Mouse (Mus musculus) kidney, embryonic 14.5 days (tissue): ENCODE data around the gene Masp2. TPM values are rescaled to one million over a fixed set of nuclear protein-coding genes. Genes with fewer than 3 reads are reported as not detected.

ENCODE experiments used
- ATAC-seq: fragments of 200-750 bp; cut with Nextera tagmentation; 2 replicates; pipeline ENCODE4 v1.8.0; 2017; ENCODE audit warnings: moderate number of reproducible peaks, mild to moderate bottlenecking, moderate TSS enrichment, moderate library complexity; ENCODE audit not compliant: low FRiP score, low TSS enrichment
- H3K27ac ChIP-seq: fragments of 300-500 bp; sonication (generic); 2 replicates; pipeline ENCODE4 v1.5.1; 2014; ENCODE audit warnings: low read depth, mild to moderate bottlenecking, low read length, moderate library complexity, mixed read lengths
- H3K27me3 ChIP-seq: fragments of 300-500 bp; sonication (generic); 2 replicates; pipeline ENCODE4 v1.6.1; 2014; ENCODE audit warnings: mild to moderate bottlenecking, low read length; ENCODE audit not compliant: control insufficient read depth, insufficient read depth
- H3K36me3 ChIP-seq: fragments of 300-500 bp; sonication (generic); 2 replicates; pipeline ENCODE4 v1.6.1; 2014; ENCODE audit warnings: low read length, mixed read lengths; ENCODE audit not compliant: control insufficient read depth, insufficient read depth
- H3K4me1 ChIP-seq: fragments of 300-500 bp; sonication (generic); 2 replicates; pipeline ENCODE4 v1.6.1; 2014; ENCODE audit warnings: low read length, mixed read lengths; ENCODE audit not compliant: control insufficient read depth, insufficient read depth
- H3K4me2 ChIP-seq: fragments of 300-500 bp; sonication (generic); replicated peaks from 2 replicates; pipeline ENCODE4 v1.6.1; 2014; ENCODE audit warnings: low read depth, mild to moderate bottlenecking, low read length
- H3K4me3 ChIP-seq: fragments of 300-500 bp; sonication (generic); 2 replicates; pipeline ENCODE4 v1.5.1; 2014; ENCODE audit warnings: mild to moderate bottlenecking, low read length
- H3K9ac ChIP-seq: fragments of 300-500 bp; sonication (generic); 2 replicates; pipeline ENCODE4 v1.6.1; 2014; ENCODE audit warnings: low read depth, mild to moderate bottlenecking, low read length, moderate library complexity
- H3K9me3 ChIP-seq: fragments of 300-500 bp; sonication (generic); 2 replicates; pipeline ENCODE4 v1.6.1; 2016; ENCODE audit warnings: low read length; ENCODE audit not compliant: control insufficient read depth
- WGBS: fragments of 180-500 bp; shearing (Covaris S2); extraction: QIAGEN DNeasy Blood & Tissue Kit; methylation state at CpG from one replicate; pipeline ENCODE4 v1.1.7; 2014; 5-methylcytosine and 5-hydroxymethylcytosine counted together
- polyA plus RNA-seq: library from polyadenylated mRNA; unstranded; fragments of >200 nt; fragmentation: Nextera tagmentation; extraction: Ambion mirVana; gene quantifications from 2 replicates; pipeline ENCODE4 v1.2.1, GENCODE M21; 2014

Gene Masp2
- polyA plus RNA-seq, 1 experiment from 2014 or later, result not detected

GRCm38 (mm10) chr4:148604541-148605165 is 2.3 kb downstream of the Masp2 start:
- Histone ChIP-seq H3K4me3 (no peak overlapping the region), H3K27ac (no peak overlapping the region), H3K4me2 (no peak overlapping the region), H3K4me1 (0 out of 2 replicates have a peak, but pooled peaks cover 4% of the 10 kb centered on the region), H3K9ac (no peak overlapping the region), H3K36me3 (no peaks in the 10 kb centered on the region), H3K27me3 (no peaks in the 10 kb centered on the region), H3K9me3 (no peaks in the 10 kb centered on the region)
- 94% methylated on average over 3 of the region's 3 CpGs for WGBS
- no peak for ATAC-seq

GRCm38 (mm10) chr4:148607758-148608157 is 5.4 kb downstream of the Masp2 start:
- no peak for ATAC-seq
- no peak overlapping the region for H3K4me2 ChIP-seq
- H3K36me3 ChIP-seq, result peaks cover 11% of the 10 kb centered on the region; the same call in 1 of the 2 replicates
- H3K9me3 ChIP-seq, result no peaks in the 10 kb centered on the region
- H3K27me3 ChIP-seq, result no peaks in the 10 kb centered on the region
- no peak overlapping the region for H3K4me3 ChIP-seq
- 0 out of 2 replicates have a peak, but pooled peaks cover 4% of the 10 kb centered on the region for H3K4me1 ChIP-seq
- no peak overlapping the region for H3K27ac ChIP-seq
- no peak overlapping the region for H3K9ac ChIP-seq
- 30% methylated on average over 5 of the region's 5 CpGs for WGBS

GRCm38 (mm10) chr4:148609805-148610204 is 7.5 kb downstream of the Masp2 start:
- H3K9ac ChIP-seq, result no peak overlapping the region
- no peak for ATAC-seq
- no peak overlapping the region for H3K4me2 ChIP-seq
- no peak overlapping the region for H3K4me3 ChIP-seq
- 82% methylated on average over 5 of the region's 5 CpGs for WGBS
- no peaks in the 10 kb centered on the region for H3K27me3 ChIP-seq
- 0 out of 2 replicates have a peak, but pooled peaks cover 4% of the 10 kb centered on the region for H3K4me1 ChIP-seq
- H3K27ac ChIP-seq, result no peak overlapping the region
- no peaks in the 10 kb centered on the region for H3K9me3 ChIP-seq
- H3K36me3 ChIP-seq, result peaks cover 30% of the 10 kb centered on the region; the same call in 1 of the 2 replicates

- no peak overlapping the region for H3K4me3 ChIP-seq
- no peak overlapping the region for H3K4me2 ChIP-seq
- peaks cover 40% of the 10 kb centered on the region for H3K36me3 ChIP-seq
- no peak for ATAC-seq
- 76% methylated on average over 5 of the region's 5 CpGs for WGBS
- no peaks in the 10 kb centered on the region for H3K27me3 ChIP-seq
- H3K27ac ChIP-seq, result no peak overlapping the region
- no peak overlapping the region for H3K9ac ChIP-seq
- H3K9me3 ChIP-seq, result no peaks in the 10 kb centered on the region
- 0 out of 2 replicates have a peak, but pooled peaks cover 4% of the 10 kb centered on the region for H3K4me1 ChIP-seq
Observed at GRCm38 (mm10) chr4:148610631-148611364, 8.4 kb downstream of the Masp2 start.

- H3K27me3 ChIP-seq, result no peaks in the 10 kb centered on the region
- no peak overlapping the region for H3K27ac ChIP-seq
- no peak overlapping the region for H3K4me2 ChIP-seq
- H3K36me3 ChIP-seq, result peaks cover 57% of the 10 kb centered on the region
- no peaks in the 10 kb centered on the region for H3K9me3 ChIP-seq
- no peak for ATAC-seq
- no peak overlapping the region for H3K9ac ChIP-seq
- WGBS, result 47% methylated on average over 4 of the region's 4 CpGs
- 0 out of 2 replicates have a peak, but pooled peaks cover 4% of the 10 kb centered on the region for H3K4me1 ChIP-seq
- H3K4me3 ChIP-seq, result no peak overlapping the region
Observed at GRCm38 (mm10) chr4:148612557-148612956, 10.2 kb downstream of the Masp2 start.

GRCm38 (mm10) chr4:148613738-148614137 is 11.4 kb downstream of the Masp2 start:
- Histone ChIP-seq H3K4me1 (0 out of 2 replicates have a peak, but pooled peaks cover 4% of the 10 kb centered on the region), H3K9ac (no peak overlapping the region), H3K4me3 (no peak overlapping the region), H3K27me3 (no peaks in the 10 kb centered on the region), H3K27ac (no peak overlapping the region), H3K4me2 (no peak overlapping the region), H3K36me3 (peaks cover 67% of the 10 kb centered on the region), H3K9me3 (no peaks in the 10 kb centered on the region)
- no peak for ATAC-seq
- 89% methylated on average over 9 of the region's 9 CpGs for WGBS

GRCm38 (mm10) chr4:148619805-148620204 is 17.5 kb downstream of the Masp2 start:
- no peak overlapping the region for H3K4me3 ChIP-seq
- no peak for ATAC-seq
- H3K27ac ChIP-seq, result no peak overlapping the region
- H3K36me3 ChIP-seq, result peaks cover 96% of the 10 kb centered on the region
- H3K4me1 ChIP-seq, result peaks cover 8% of the 10 kb centered on the region; the same call in 1 of the 2 replicates
- no peaks in the 10 kb centered on the region for H3K27me3 ChIP-seq
- no peaks in the 10 kb centered on the region for H3K9me3 ChIP-seq
- H3K9ac ChIP-seq, result no peak overlapping the region
- no peak overlapping the region for H3K4me2 ChIP-seq
- WGBS, result 86% methylated on average over 1 of the region's 1 CpGs

GRCm38 (mm10) chr4:148620718-148621117 is 18.4 kb downstream of the Masp2 start:
- no peak overlapping the region for H3K9ac ChIP-seq
- H3K27ac ChIP-seq, result no peak overlapping the region
- H3K36me3 ChIP-seq, result peaks cover 91% of the 10 kb centered on the region
- H3K9me3 ChIP-seq, result no peaks in the 10 kb centered on the region
- no peaks in the 10 kb centered on the region for H3K27me3 ChIP-seq
- H3K4me2 ChIP-seq, result no peak overlapping the region
- no peak for ATAC-seq
- H3K4me3 ChIP-seq, result no peak overlapping the region
- H3K4me1 ChIP-seq, result peaks cover 12% of the 10 kb centered on the region; the same call in 1 of the 2 replicates
- WGBS, result 89% methylated on average over 1 of the region's 1 CpGs

GRCm38 (mm10) chr4:148622485-148622884 is 20.1 kb downstream of the Masp2 start:
- no peak overlapping the region for H3K27ac ChIP-seq
- H3K9me3 ChIP-seq, result no peaks in the 10 kb centered on the region
- H3K9ac ChIP-seq, result no peak overlapping the region; the same call in 1 of the 2 replicates
- H3K36me3 ChIP-seq, result peaks cover 73% of the 10 kb centered on the region
- 96% methylated on average over 4 of the region's 4 CpGs for WGBS
- no peaks in the 10 kb centered on the region for H3K27me3 ChIP-seq
- H3K4me2 ChIP-seq, result no peak overlapping the region
- no peak overlapping the region for H3K4me3 ChIP-seq
- ATAC-seq, result no peak
- H3K4me1 ChIP-seq, result peaks cover 12% of the 10 kb centered on the region; the same call in 1 of the 2 replicates
